Mouse (Mus musculus): ENCODE data around the gene Ina.

- TF ChIP-seq POLR2A (IDR thresholded peaks at IDR 0.05; ENCODE audit: borderline replicate concordance, control insufficient read depth, low read depth, low read length) (no peak), CTCF (IDR thresholded peaks at IDR 0.05; ENCODE audit: control insufficient read depth, insufficient read depth, low read length) (no peak)
These were observed 42.3 kb upstream of the Ina start for GRCm38 (mm10) chr19:46972159-46972558.

Measured in bone marrow, adult 2 months (tissue).